Mouse (Mus musculus): ENCODE data around the gene 2310003L06Rik. TPM values are rescaled to one million over a fixed set of nuclear protein-coding genes. Genes with fewer than 3 reads are reported as not detected.

The 2310003L06Rik gene
- polyA plus RNA-seq (2012; ENCODE audit: low replicate concordance): not detected in 2 replicates

DNA sequence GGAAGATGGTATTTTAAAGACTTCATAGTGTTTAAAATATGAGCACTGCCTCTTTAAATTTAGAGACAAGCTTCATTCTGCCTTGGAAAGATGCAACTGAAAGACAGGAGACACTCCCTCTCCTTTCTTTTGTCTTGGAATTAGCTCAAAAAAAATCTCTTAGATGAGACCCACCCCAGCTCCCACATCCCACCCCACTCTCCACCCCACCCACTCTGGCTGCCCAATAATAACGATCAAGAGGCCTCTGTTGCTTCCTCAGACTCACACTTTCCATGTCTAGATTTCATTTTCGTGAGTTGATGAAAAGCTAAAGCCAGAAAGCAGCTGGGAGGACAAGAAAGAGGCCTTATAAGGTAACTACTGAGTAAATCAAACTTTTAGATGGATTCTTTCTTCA is at the start of gene 2310003L06Rik, which contains the start of gene Gm28434:
2310003L06Rik (plus strand) TSS at position 259 of the 400 bp plus-strand sequence.
Gm28434 (plus strand) TSS at position 317 of the 400 bp plus-strand sequence.

GRCm38 (mm10) chr5:87925372-87925771 is 43.9 kb upstream of the 2310003L06Rik start, which contains the start of gene Csn3:
TSS of gene Csn3 (plus strand) at chr5:87925579.

DNA sequence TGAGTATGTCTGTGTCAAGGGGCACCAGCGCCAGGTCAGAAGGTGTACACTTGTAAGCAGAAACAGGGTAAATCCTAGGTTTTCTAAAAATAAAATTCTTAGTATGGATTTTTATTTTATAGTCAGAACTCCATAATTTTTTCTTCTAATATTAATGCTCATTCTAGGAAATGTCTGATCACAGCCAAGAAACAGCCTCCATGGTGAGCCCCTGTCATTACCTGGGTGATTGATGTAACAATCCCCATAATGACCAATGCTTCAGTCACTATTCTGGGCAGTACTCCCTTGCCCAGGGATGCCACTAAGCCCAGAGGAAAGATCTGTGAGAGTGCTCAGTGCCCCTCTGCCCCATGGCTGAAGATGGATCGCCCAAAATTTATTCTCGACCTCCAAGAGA is 9.9 kb downstream of the 2310003L06Rik start, which contains the start of gene Cabs1:
Cabs1 (plus strand) TSS at position 301 of the 400 bp plus-strand sequence.

DNA sequence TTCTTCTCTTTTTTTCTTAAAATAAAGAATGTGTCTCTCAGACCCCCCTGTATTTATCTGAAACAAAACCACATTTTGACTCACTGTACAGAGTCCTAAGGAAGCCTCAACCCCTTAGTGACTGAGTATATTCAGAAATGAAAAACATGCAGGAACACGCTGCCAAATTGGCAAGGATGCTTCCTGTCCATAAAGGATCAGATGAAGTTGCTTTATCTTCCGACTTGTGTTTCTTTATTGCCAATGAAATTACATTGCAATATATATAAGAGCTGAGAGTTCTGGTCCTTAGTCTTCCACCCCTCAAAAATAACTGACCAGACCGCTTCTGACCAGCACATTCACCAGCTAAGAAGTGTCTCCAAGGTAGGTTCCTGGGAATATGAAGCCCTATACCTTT is 33.0 kb downstream of the 2310003L06Rik start, which contains the start of gene Smr3a:
Smr3a (plus strand) TSS at position 301 of the 400 bp plus-strand sequence.

Other genes starting within 250 kb of the 2310003L06Rik start
- gene Csn1s2a, start 194.9 kb upstream of the 2310003L06Rik start, polyA plus RNA-seq (2012; ENCODE audit: low replicate concordance): not detected in 2 replicates
- gene Csn1s2b, start 161.4 kb upstream of the 2310003L06Rik start, polyA plus RNA-seq (2012; ENCODE audit: low replicate concordance): not detected in 2 replicates
- not detected in 2 replicates for gene Prr27, start 143.8 kb upstream of the 2310003L06Rik start, polyA plus RNA-seq (2012; ENCODE audit: low replicate concordance)
- gene Odam, start 84.4 kb upstream of the 2310003L06Rik start, polyA plus RNA-seq (2012; ENCODE audit: low replicate concordance): not detected in 2 replicates
- gene Csn3, start 43.9 kb upstream of the 2310003L06Rik start, polyA plus RNA-seq (2012; ENCODE audit: low replicate concordance): 0.15 TPM in 1 of 2 replicates, not detected in the other
- not detected in 2 replicates for gene Gm28434, start 58 bp downstream of the 2310003L06Rik start, polyA plus RNA-seq (2012; ENCODE audit: low replicate concordance)
- gene Cabs1, start 10.0 kb downstream of the 2310003L06Rik start, polyA plus RNA-seq (2012; ENCODE audit: low replicate concordance): not detected in 2 replicates
- gene Smr3a, start 33.1 kb downstream of the 2310003L06Rik start, polyA plus RNA-seq (2012; ENCODE audit: low replicate concordance): not detected in 2 replicates
- gene Smr2, start 117.1 kb downstream of the 2310003L06Rik start, polyA plus RNA-seq (2012; ENCODE audit: low replicate concordance): not detected in 2 replicates
- not detected in 2 replicates for gene Gm11116, start 142.1 kb downstream of the 2310003L06Rik start, polyA plus RNA-seq (2012; ENCODE audit: low replicate concordance)
- gene Gm11115, start 184.6 kb downstream of the 2310003L06Rik start, polyA plus RNA-seq (2012; ENCODE audit: low replicate concordance): not detected in 2 replicates

Data from hematopoietic multipotent progenitor cell, adult 10-12 weeks (in vitro differentiated cells).